10 mouse cellular contexts compared by ENCODE assay signal in the genomic region with DNA sequence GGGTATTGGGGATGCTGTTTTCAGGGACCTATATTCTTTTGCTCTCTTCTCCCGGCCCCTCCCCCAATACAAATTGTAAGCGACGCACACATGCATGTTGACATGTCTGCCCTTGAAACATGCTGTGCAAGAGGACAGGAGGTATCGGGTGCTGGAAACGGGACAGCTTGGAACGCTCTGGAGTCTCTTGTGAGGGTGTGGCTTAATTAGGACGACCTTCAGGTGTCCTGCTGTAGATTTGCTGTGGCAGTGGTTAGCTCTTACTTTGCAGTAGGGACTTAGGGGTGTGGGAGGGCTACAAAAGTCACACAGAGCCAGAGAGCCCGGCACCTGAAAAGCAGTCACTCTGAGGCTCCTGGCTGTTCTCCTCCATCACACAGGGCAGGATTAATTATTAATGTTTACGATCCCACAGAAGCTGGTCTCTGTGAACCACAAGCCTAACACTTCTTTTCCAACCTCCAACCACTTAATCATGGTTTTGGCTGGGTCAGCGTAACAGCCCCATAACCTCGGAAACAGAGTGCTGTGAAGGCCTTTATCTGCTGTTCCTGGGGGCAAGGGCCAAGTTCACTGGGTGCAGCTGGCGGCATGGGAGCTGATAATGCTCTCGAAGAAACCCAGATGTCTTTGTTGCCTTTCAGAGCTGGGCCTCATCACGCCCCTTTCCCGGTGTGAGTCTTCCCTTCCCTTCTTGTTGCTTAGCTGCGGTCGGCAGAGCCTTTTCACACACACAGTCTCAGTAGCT. TPM values are rescaled to one million over a fixed set of nuclear protein-coding genes. Genes with fewer than 3 reads are reported as not detected.
DNase-seq lines count a peak whose midpoint lies in the region; ATAC-seq and TF ChIP-seq lines count a peak whose summit lies in the region.
"Had no signal": no experiment of that assay in that cellular context is flagged by ENCODE, and none has a peak within 500 bp of the region (broad histone marks: within the 10 kb centered on the region; RNA-seq: fewer than 3 reads in every experiment).

No protein-coding gene starts in this region.

- H3K9me3 ChIP-seq in hindbrain, embryonic 11.5 days (ENCODE audit: control insufficient read depth, low read length): no peaks in the 10 kb centered on the region
- H3K9me3 ChIP-seq in hindbrain, embryonic 14.5 days (ENCODE audit: control insufficient read depth, low read length): no peaks in the 10 kb centered on the region
- H3K9me3 ChIP-seq in heart, embryonic 11.5 days (replicated peaks; ENCODE audit: control insufficient read depth, low read length): no peaks in the 10 kb centered on the region
- H3K9me3 ChIP-seq in kidney, postnatal 0 days (replicated peaks; ENCODE audit: low read length): no peaks in the 10 kb centered on the region
- H3K9me3 ChIP-seq: embryonic facial prominence, embryonic 15.5 days had no signal

- no peak overlapping the region for H3K4me3 ChIP-seq in hindbrain, embryonic 11.5 days (ENCODE audit: low read depth, low read length)
- H3K4me3 ChIP-seq in hindbrain, embryonic 14.5 days (replicated peaks; ENCODE audit: low read length): no peak overlapping the region
- no peak overlapping the region for H3K4me3 ChIP-seq in heart, embryonic 11.5 days (ENCODE audit: low read depth, low read length)
- H3K4me3 ChIP-seq in kidney, postnatal 0 days (replicated peaks; ENCODE audit: low read depth, low read length): no peak overlapping the region
- H3K4me3 ChIP-seq: embryonic facial prominence, embryonic 15.5 days had no signal

- TF ChIP-seq CTCF in kidney, postnatal 0 days (IDR thresholded peaks at IDR 0.05; ENCODE audit: low read depth): no peak

- 42% methylated on average over 17 of the region's 17 CpGs for WGBS in hindbrain, embryonic 11.5 days
- WGBS in hindbrain, embryonic 14.5 days: 41% methylated on average over 17 of the region's 17 CpGs
- 28% methylated on average over 17 of the region's 17 CpGs for WGBS in heart, embryonic 11.5 days (ENCODE audit: insufficient replicate concordance)
- WGBS in kidney, postnatal 0 days: 23% methylated on average over 17 of the region's 17 CpGs

- H3K27me3 ChIP-seq in hindbrain, embryonic 11.5 days (ENCODE audit: control insufficient read depth, insufficient read depth, low read length): no peaks in the 10 kb centered on the region
- no peaks in the 10 kb centered on the region for H3K27me3 ChIP-seq in hindbrain, embryonic 14.5 days (ENCODE audit: control insufficient read depth, insufficient read depth, low read length)
- H3K27me3 ChIP-seq in heart, embryonic 11.5 days (ENCODE audit: control insufficient read depth, insufficient read depth, low read length): 0 out of 2 replicates have a peak, but pooled peaks cover 4% of the 10 kb centered on the region
- no peaks in the 10 kb centered on the region for H3K27me3 ChIP-seq in kidney, postnatal 0 days (ENCODE audit: insufficient read depth, low read length)
- H3K27me3 ChIP-seq: embryonic facial prominence, embryonic 15.5 days had no signal

- peak; percentile 30 for DNase-seq in hindbrain, embryonic 11.5 days (ENCODE audit: low spot score)
- DNase-seq in hindbrain, embryonic 14.5 days (ENCODE audit: low spot score): no peak
- DNase-seq in kidney, postnatal 0 days (ENCODE audit: low spot score): peak; percentile 68
- DNase-seq in skeletal muscle tissue, adult 2 months (ENCODE audit: low read depth, low spot score): peak; percentile 19
- DNase-seq in right cerebral cortex, adult 2 months (ENCODE audit: low spot score in 2 of 2): no peak
- no peak for DNase-seq in retina, postnatal 1 day

- H3K9ac ChIP-seq in hindbrain, embryonic 11.5 days (ENCODE audit: low read depth, low read length): no peak overlapping the region
- H3K9ac ChIP-seq in hindbrain, embryonic 14.5 days: no peak overlapping the region
- no peak overlapping the region for H3K9ac ChIP-seq in heart, embryonic 11.5 days (ENCODE audit: low read depth, low read length)
- H3K9ac ChIP-seq in kidney, postnatal 0 days (ENCODE audit: low read depth, low read length): no peak overlapping the region
- H3K9ac ChIP-seq: embryonic facial prominence, embryonic 15.5 days had no signal

- no peak for ATAC-seq in hindbrain, embryonic 11.5 days (ENCODE audit: low FRiP score)
- ATAC-seq in hindbrain, embryonic 14.5 days (ENCODE audit: low FRiP score): no peak
- peak; percentile 71 for ATAC-seq in heart, embryonic 11.5 days (replicated peaks; ENCODE audit: insufficient number of reproducible peaks, low FRiP score, low TSS enrichment)
- ATAC-seq in kidney, postnatal 0 days (replicated peaks; ENCODE audit: low FRiP score, low read depth): peak; percentile 44
- ATAC-seq in inflammation-experienced regulatory T-cells, adult 6 months: no peak

- H3K36me3 ChIP-seq in hindbrain, embryonic 11.5 days (ENCODE audit: control insufficient read depth, insufficient read depth, low read length): no peaks in the 10 kb centered on the region
- H3K36me3 ChIP-seq in hindbrain, embryonic 14.5 days (replicated peaks; ENCODE audit: control insufficient read depth, insufficient read depth): no peaks in the 10 kb centered on the region
- no peaks in the 10 kb centered on the region for H3K36me3 ChIP-seq in heart, embryonic 11.5 days (ENCODE audit: control insufficient read depth, insufficient read depth, low read length)
- H3K36me3 ChIP-seq in kidney, postnatal 0 days (ENCODE audit: insufficient read depth, low read length): no peaks in the 10 kb centered on the region
- H3K36me3 ChIP-seq: embryonic facial prominence, embryonic 15.5 days had no signal

- H3K27ac ChIP-seq in hindbrain, embryonic 11.5 days (ENCODE audit: low read depth, low read length): no peak overlapping the region
- no peak overlapping the region for H3K27ac ChIP-seq in hindbrain, embryonic 14.5 days
- peak overlapping the region; percentile 16; the same call in 1 of the 2 replicates for H3K27ac ChIP-seq in heart, embryonic 11.5 days (ENCODE audit: low read depth, low read length)
- peak overlapping the region; percentile 76 for H3K27ac ChIP-seq in kidney, postnatal 0 days
- H3K27ac ChIP-seq: embryonic facial prominence, embryonic 15.5 days; macrophage had no signal

- H3K4me2 ChIP-seq in hindbrain, embryonic 11.5 days (replicated peaks; ENCODE audit: low read depth, low read length): no peak overlapping the region
- no peak overlapping the region for H3K4me2 ChIP-seq in hindbrain, embryonic 14.5 days (replicated peaks)
- peak overlapping the region; percentile 9 for H3K4me2 ChIP-seq in heart, embryonic 11.5 days
- H3K4me2 ChIP-seq in kidney, postnatal 0 days (ENCODE audit: low read length): no peak overlapping the region
- H3K4me2 ChIP-seq: embryonic facial prominence, embryonic 15.5 days had no signal

- no peaks in the 10 kb centered on the region for H3K4me1 ChIP-seq in hindbrain, embryonic 11.5 days (replicated peaks; ENCODE audit: control insufficient read depth, insufficient read depth, low read length)
- H3K4me1 ChIP-seq in hindbrain, embryonic 14.5 days (replicated peaks; ENCODE audit: control insufficient read depth, insufficient read depth, low read length): no peaks in the 10 kb centered on the region
- H3K4me1 ChIP-seq in heart, embryonic 11.5 days (ENCODE audit: control insufficient read depth, insufficient read depth, low read length): peaks cover 17% of the 10 kb centered on the region
- H3K4me1 ChIP-seq in kidney, postnatal 0 days (replicated peaks; ENCODE audit: insufficient read depth, low read length): no peaks in the 10 kb centered on the region
- H3K4me1 ChIP-seq: embryonic facial prominence, embryonic 15.5 days had no signal

RNA-seq across cellular contexts. Expression of gene Nek2, which starts 17.9 kb away (rescaled TPM):
- 33.5 and 41.4 TPM in 2 replicates for polyA plus RNA-seq in hindbrain, embryonic 11.5 days (2014; fragmentation: Nextera tagmentation; extraction: Ambion mirVana)
- polyA plus RNA-seq in hindbrain, embryonic 14.5 days (2014; fragmentation: Nextera tagmentation; extraction: Ambion mirVana): 6.2 and 7.4 TPM in 2 replicates
- 27.0 and 32.2 TPM in 2 replicates for polyA plus RNA-seq in heart, embryonic 11.5 days (2014; fragmentation: Nextera tagmentation; extraction: Ambion mirVana)
- 21.3 and 24.1 TPM in 2 replicates for polyA plus RNA-seq in kidney, postnatal 0 days (2015; fragmentation: Nextera tagmentation; extraction: Ambion mirVana)
- 10 to 100 TPM in 1 of 3 experiments, 1 to 10 TPM in 1, under 1 TPM in 1; 0.50 to 17.7 (median 1.4) TPM for polyA plus RNA-seq in inflammation-experienced regulatory T-cells, adult 6 months (2017; shearing (Covaris generic))

Comparison
In these comparisons a context has a peak if more than half of its experiments do, and no peak if none do; other contexts are left out.
1. DNase-seq: peak in hindbrain, embryonic 11.5 days (single experiment), kidney, postnatal 0 days (single experiment) and skeletal muscle tissue, adult 2 months (single experiment); none in hindbrain, embryonic 14.5 days (single experiment), right cerebral cortex, adult 2 months (0 of 2) and retina, postnatal 1 day (single experiment).
2. ATAC-seq: peak in heart, embryonic 11.5 days (single experiment) and kidney, postnatal 0 days (single experiment); none in hindbrain, embryonic 11.5 days (single experiment), hindbrain, embryonic 14.5 days (single experiment) and inflammation-experienced regulatory T-cells, adult 6 months (single experiment).
3. H3K27ac ChIP-seq: peak in heart, embryonic 11.5 days (single experiment) and kidney, postnatal 0 days (single experiment); none in hindbrain, embryonic 11.5 days (single experiment) and hindbrain, embryonic 14.5 days (single experiment).